Mouse (Mus musculus): ENCODE measurements around the gene Slc38a9.
A peak's percentile ranks its signal among the peaks of the same experiment; 100 is the strongest.

Gene Slc38a9

GRCm38 (mm10) chr13:112660574-112661381 lies at the start of gene Slc38a9:
Gene Slc38a9, plus strand, starts transcription at chr13:112660751.
- peak; percentile 86 for DNase-seq (ENCODE audit: extremely low spot score, low spot score)

- no peak for DNase-seq (ENCODE audit: extremely low spot score, low spot score)
These were observed 39.0 kb upstream of the Slc38a9 start for GRCm38 (mm10) chr13:112621592-112621991.

DNA sequence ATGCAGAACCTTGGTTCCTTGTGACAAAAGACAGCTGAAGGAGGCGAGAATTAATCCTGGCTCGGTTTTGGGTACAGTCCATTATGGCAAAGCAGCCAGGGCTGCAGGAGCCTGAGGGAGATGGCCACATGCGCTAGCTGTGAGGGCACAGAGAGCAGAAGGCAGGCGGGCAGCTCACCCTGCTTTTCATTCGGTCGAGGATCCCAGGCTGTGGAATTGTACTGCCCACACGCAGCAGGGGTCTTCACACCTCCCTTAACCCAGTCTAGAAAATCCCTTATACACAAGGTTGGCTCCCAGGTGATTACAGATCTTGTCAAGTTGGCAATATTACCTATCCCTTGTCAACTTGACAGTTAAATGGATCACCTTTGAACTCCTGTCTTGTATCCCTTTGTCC lies 36.9 kb upstream of the Slc38a9 start:
- DNase-seq (ENCODE audit: extremely low spot score, low spot score) = no peak

GRCm38 (mm10) chr13:112624622-112625021 lies 35.9 kb upstream of the Slc38a9 start:
- no peak for DNase-seq (ENCODE audit: extremely low spot score, low spot score)

DNA sequence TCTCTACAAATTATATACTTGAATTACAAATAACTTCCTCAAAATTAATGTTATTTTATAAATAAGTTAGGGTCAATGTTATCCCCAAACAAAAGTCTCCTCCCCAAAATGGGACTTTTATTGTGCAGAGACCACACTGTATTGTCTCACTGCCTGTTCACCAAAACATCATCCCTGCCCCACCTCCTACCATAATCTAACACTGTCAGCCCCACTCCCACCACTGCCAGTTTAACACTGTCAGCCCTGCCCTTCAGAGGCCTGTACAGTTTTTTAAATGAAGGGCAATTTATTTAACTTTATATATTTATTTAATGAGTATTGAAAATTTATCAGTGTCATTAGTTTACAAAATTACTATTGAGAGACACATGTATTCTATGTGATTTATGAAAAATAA lies 35.0 kb upstream of the Slc38a9 start:
- DNase-seq (ENCODE audit: extremely low spot score, low spot score) = no peak

- DNase-seq (ENCODE audit: extremely low spot score, low spot score) = no peak
These were observed 25.2 kb upstream of the Slc38a9 start for GRCm38 (mm10) chr13:112635174-112635837.

DNA sequence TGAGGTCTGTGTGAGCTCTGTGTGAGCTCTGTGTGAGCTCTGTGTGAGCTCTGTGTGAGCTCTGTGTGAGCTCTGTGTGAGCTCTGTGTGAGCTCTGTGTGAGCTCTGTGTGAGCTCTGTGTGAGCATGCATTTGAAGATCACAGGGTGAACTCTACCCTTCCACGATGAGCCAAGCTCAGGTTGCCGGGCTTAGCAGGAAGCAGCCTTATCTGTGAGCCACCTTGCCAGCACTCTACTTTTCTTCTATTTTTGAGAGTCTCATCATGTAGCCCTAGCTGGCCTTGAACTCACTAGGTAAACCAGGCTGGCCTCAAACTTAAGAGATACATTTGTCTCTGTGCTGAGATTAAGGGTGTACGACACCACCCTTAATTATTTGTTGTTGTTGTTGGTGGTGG lies 24.1 kb upstream of the Slc38a9 start:
- DNase-seq (ENCODE audit: extremely low spot score, low spot score) = no peak

- no peak for DNase-seq (ENCODE audit: extremely low spot score, low spot score)
These were observed 21.4 kb upstream of the Slc38a9 start for GRCm38 (mm10) chr13:112639111-112639510.

- DNase-seq (ENCODE audit: extremely low spot score, low spot score) = no peak
These were observed 17.7 kb upstream of the Slc38a9 start for GRCm38 (mm10) chr13:112642897-112643296.

- DNase-seq (ENCODE audit: extremely low spot score, low spot score) = no peak
These were observed 15.6 kb upstream of the Slc38a9 start for GRCm38 (mm10) chr13:112644996-112645395.

DNA sequence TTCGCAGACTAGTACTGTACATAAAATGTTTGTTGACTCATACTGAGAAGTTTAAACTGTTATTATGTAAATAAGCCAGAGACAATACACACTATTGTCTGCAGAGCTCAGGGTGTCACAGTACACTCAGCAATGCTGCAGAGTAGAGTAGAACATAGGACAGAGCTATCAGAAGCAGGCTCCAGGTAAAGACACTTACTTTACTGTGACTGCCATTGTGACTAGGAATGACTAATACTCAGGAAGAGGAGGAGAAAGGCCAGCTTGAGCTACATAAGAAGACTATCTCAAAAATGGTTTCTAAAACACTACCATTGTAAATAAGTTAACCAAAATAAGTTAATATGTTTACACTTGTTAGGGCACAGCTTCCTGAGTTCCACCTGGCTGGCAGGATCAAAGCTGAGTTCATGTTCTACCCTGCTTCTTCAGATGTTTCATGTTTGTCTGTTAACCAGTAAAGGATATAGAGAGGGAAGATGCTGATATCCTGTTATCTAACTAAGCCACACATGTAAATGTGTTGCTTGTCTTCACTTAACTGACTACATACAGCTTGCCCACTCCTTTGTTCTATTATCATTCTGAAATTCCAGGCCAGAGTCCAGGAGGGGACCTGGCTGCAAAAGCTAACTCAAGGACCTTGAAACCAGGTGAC lies 14.9 kb upstream of the Slc38a9 start:
- DNase-seq (ENCODE audit: extremely low spot score, low spot score) = no peak

DNA sequence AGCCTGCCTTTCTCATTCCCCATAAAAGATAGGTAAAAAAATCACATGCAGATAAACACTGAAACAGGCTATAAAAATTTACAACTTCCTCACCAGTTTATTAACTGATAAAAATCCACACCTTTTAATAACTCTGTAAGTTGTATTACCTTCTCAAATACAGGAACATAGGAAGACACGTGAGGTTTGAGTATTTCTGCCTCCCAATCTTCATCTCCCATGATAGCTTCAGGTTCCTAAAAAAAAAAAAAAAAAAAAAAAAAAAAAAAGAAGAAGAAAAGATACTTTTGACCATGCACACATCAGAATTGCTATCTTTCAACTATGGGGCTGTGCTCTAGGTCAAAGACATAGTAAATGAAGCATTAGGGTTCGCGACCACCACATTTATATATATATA lies 9.4 kb upstream of the Slc38a9 start:
- DNase-seq (ENCODE audit: extremely low spot score, low spot score) = no peak

DNA sequence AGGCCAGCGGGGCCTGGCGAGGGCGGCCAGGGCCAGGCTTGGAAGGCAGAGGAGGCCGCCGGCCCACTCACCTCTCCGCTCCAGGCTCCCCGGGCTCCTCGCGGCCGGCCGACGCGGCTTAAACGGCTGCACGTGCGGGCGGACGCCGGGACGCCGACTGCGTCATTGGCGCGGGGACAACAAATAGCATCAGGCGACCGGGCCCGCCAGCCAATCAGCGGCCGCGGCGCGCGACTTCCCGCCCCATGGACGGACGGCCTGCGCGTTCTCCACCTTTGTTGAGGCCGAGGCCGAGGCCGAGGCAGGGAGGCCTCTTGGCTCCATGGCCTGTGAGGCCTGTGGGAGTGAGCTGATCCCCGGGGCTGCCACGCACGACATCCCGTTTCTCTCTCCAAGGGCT lies 8.3 kb upstream of the Slc38a9 start, which contains the start of gene Ddx4:
Ddx4 (minus strand) TSS at position 271 of the 400 bp plus-strand sequence.
- no peak for DNase-seq (ENCODE audit: extremely low spot score, low spot score)

DNA sequence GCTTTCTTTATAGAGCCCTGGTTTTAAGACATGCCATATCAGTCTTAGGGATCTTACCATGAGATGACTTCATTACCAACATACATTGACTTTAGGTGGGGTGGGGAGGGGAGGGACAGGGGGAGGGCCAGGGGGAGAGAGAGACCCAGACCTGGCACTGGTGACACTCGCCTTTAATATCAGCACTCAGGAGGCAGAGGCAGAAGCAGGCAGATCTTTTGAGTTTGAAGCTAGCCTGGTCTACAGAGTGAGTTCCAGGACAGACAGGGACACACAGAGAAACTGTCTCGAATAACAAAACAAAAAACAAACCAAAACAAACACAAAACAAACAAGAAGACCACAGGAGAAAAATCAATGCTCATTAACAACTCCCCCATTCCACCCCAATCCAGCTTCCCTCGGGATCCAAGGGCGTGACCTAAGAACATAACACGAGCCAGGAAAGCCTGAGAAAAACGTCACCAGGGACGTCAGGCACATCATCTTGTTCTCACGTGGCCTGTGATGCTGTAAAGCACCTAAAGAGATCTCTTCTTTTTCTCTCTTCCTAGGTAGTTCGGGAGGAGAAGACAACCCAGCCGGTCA lies 471 bp upstream of the Slc38a9 start:
- DNase-seq (ENCODE audit: extremely low spot score, low spot score) = no peak

DNA sequence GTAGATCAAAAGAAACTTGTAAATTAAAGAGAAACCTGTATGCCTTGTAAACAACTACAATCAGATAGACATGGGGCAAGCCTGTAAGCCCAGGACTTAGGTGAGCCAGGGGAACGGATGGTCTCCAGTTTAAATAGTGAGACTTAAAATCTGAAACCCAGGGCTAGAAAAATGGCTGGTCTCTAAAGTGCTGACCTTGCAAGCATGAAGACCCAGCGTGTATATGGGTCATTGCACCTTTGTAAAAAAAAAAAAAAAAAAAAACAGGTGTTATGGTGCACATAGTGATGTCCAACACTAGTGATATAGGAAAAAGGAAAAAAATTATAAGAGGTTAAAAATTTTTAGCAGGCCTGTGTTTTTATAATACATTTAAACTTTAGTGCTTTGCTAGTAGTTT lies 1.1 kb downstream of the Slc38a9 start:
- DNase-seq (ENCODE audit: extremely low spot score, low spot score) = no peak

- DNase-seq (ENCODE audit: extremely low spot score, low spot score) = no peak
These were observed 6.0 kb downstream of the Slc38a9 start for GRCm38 (mm10) chr13:112666433-112667024.

GRCm38 (mm10) chr13:112667215-112667614 lies 6.7 kb downstream of the Slc38a9 start:
- no peak for DNase-seq (ENCODE audit: extremely low spot score, low spot score)

GRCm38 (mm10) chr13:112671708-112672107 lies 11.2 kb downstream of the Slc38a9 start:
- no peak for DNase-seq (ENCODE audit: extremely low spot score, low spot score)

- no peak for DNase-seq (ENCODE audit: extremely low spot score, low spot score)
These were observed 12.2 kb downstream of the Slc38a9 start for GRCm38 (mm10) chr13:112672797-112673196.

DNA sequence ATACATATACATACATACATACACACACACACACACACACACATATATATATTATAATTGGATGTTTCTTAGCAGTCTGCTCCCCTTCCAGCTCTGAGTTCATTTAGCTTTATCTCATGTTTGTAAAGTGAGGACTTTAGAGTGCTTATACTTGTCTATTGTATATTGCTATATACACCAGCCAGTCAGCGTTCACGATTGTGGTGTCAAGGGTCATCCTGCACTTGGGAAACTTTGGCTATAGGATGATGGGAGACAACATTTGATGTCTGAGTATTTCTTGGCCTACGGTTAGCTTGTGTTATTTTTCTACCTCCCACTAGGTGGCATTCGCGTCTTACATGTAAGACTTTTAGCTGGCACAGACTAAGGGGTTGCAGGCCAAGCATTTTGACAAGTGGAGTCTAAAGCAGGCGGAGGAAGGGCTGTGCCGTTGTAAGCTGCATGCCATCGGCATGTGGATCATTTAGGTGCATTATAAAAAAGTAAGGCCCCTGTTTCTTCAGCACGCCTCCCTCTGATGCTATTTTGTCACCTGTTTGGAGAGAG lies 13.4 kb downstream of the Slc38a9 start:
- peak; percentile 37 for DNase-seq (ENCODE audit: extremely low spot score, low spot score)

DNA sequence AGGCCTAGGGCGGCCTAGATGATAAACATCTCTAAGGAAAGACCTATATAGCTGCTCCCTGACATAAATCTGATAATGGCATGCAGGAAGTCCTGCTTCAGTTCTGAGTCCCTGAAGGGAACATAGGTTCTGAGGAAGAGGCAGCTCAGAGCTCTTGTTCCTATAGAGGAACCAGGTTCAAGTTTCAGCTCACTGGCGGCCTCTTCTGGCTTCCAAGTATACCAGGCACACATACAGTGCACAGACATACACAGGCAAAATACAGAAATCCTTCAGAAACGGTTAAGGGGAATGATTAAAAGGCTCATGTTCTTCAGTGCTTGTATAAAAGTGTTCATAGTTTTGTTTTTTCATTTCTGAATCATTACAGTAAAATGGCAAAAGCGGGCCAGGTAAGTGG lies 17.6 kb downstream of the Slc38a9 start:
- no peak for DNase-seq (ENCODE audit: extremely low spot score, low spot score)

Measured in neural tube, embryonic 10.5 days (tissue).